Mouse (Mus musculus): ENCODE measurements at regions not wholly inside any gene's neighbourhood (a gene's known extent, or its start where the extent isn't known, plus 50 kb on each side); places are given as distances from the start of the nearest gene placed in this dataset.
"Not testable (repeated sequence)": the region's sequence is repeated elsewhere in the genome, so short reads cannot be mapped to it uniquely, and the experiment has no call there.

- no peak for DNase-seq (ENCODE audit: low spot score)
Observed at GRCm38 (mm10) chr1:114641215-114641614, 1043.3 kb upstream of the Cntnap5a start.

GRCm38 (mm10) chr1:114641854-114642253, 1042.7 kb upstream of the Cntnap5a start:
- H3K9me3 ChIP-seq (ENCODE audit: control insufficient read depth, low read length); H3K9ac ChIP-seq; ATAC-seq (ENCODE audit: low FRiP score); H3K4me3 ChIP-seq (replicated peaks; ENCODE audit: low read length); H3K27ac ChIP-seq; H3K36me3 ChIP-seq (replicated peaks; ENCODE audit: control insufficient read depth, insufficient read depth); H3K27me3 ChIP-seq (ENCODE audit: control insufficient read depth, insufficient read depth, low read length); H3K4me2 ChIP-seq (replicated peaks); DNase-seq (ENCODE audit: low spot score); H3K4me1 ChIP-seq (replicated peaks; ENCODE audit: control insufficient read depth, insufficient read depth, low read length): not testable (repeated sequence)

More at GRCm38 (mm10) chr1:114641215-114641614, 1043.3 kb upstream of the Cntnap5a start:
- H3K36me3 ChIP-seq (replicated peaks; ENCODE audit: control insufficient read depth, insufficient read depth), result no peaks in the 10 kb centered on the region
- H3K27ac ChIP-seq, result no peak overlapping the region
- no peak overlapping the region for H3K9ac ChIP-seq
- WGBS, result 46% methylated on average over 1 of the region's 1 CpGs
- no peak; the same call in 1 of the 2 replicates for ATAC-seq (ENCODE audit: low FRiP score)
- H3K4me3 ChIP-seq (replicated peaks; ENCODE audit: low read length), result no peak overlapping the region
- H3K4me1 ChIP-seq (replicated peaks; ENCODE audit: control insufficient read depth, insufficient read depth, low read length), result no peaks in the 10 kb centered on the region
- H3K27me3 ChIP-seq (ENCODE audit: control insufficient read depth, insufficient read depth, low read length), result no peaks in the 10 kb centered on the region
- no peak overlapping the region for H3K4me2 ChIP-seq (replicated peaks)
- no peaks in the 10 kb centered on the region for H3K9me3 ChIP-seq (ENCODE audit: control insufficient read depth, low read length)

- no peak overlapping the region for H3K9ac ChIP-seq
- no peak overlapping the region for H3K4me3 ChIP-seq (replicated peaks; ENCODE audit: low read length)
- WGBS, result 42% methylated on average over 2 of the region's 2 CpGs
- H3K4me2 ChIP-seq (replicated peaks), result no peak overlapping the region
- H3K27me3 ChIP-seq (ENCODE audit: control insufficient read depth, insufficient read depth, low read length), result no peaks in the 10 kb centered on the region
- H3K9me3 ChIP-seq (ENCODE audit: control insufficient read depth, low read length), result no peaks in the 10 kb centered on the region
- H3K36me3 ChIP-seq (replicated peaks; ENCODE audit: control insufficient read depth, insufficient read depth), result no peaks in the 10 kb centered on the region
- ATAC-seq (ENCODE audit: low FRiP score) (no peak), DNase-seq (ENCODE audit: low spot score) (no peak)
- no peaks in the 10 kb centered on the region for H3K4me1 ChIP-seq (replicated peaks; ENCODE audit: control insufficient read depth, insufficient read depth, low read length)
- H3K27ac ChIP-seq, result no peak overlapping the region
Observed at GRCm38 (mm10) chr1:114673954-114674353, 1010.6 kb upstream of the Cntnap5a start.

GRCm38 (mm10) chr1:114681258-114681657, 1003.3 kb upstream of the Cntnap5a start:
- Histone ChIP-seq H3K27me3 (ENCODE audit: control insufficient read depth, insufficient read depth, low read length) (no peaks in the 10 kb centered on the region), H3K9ac (no peak overlapping the region), H3K4me2 (replicated peaks) (no peak overlapping the region), H3K4me1 (replicated peaks; ENCODE audit: control insufficient read depth, insufficient read depth, low read length) (no peaks in the 10 kb centered on the region), H3K4me3 (replicated peaks; ENCODE audit: low read length) (no peak overlapping the region), H3K27ac (no peak overlapping the region), H3K36me3 (replicated peaks; ENCODE audit: control insufficient read depth, insufficient read depth) (no peaks in the 10 kb centered on the region), H3K9me3 (ENCODE audit: control insufficient read depth, low read length) (no peaks in the 10 kb centered on the region)
- DNase-seq (ENCODE audit: low spot score) (no peak), ATAC-seq (ENCODE audit: low FRiP score) (no peak)
- 89% methylated on average over 1 of the region's 1 CpGs for WGBS

- ATAC-seq (ENCODE audit: low FRiP score) (peak; percentile 69; the same call in 1 of the 2 replicates), DNase-seq (ENCODE audit: low spot score) (peak; percentile 29)
- 76% methylated on average over 4 of the region's 4 CpGs for WGBS
Observed at GRCm38 (mm10) chr1:114721142-114721541, 963.4 kb upstream of the Cntnap5a start.

GRCm38 (mm10) chr1:114729167-114729566, 955.4 kb upstream of the Cntnap5a start:
- Histone ChIP-seq H3K9ac (no peak overlapping the region), H3K36me3 (replicated peaks; ENCODE audit: control insufficient read depth, insufficient read depth) (no peaks in the 10 kb centered on the region), H3K27me3 (ENCODE audit: control insufficient read depth, insufficient read depth, low read length) (no peaks in the 10 kb centered on the region), H3K27ac (no peak overlapping the region), H3K4me2 (replicated peaks) (no peak overlapping the region), H3K9me3 (ENCODE audit: control insufficient read depth, low read length) (no peaks in the 10 kb centered on the region), H3K4me1 (replicated peaks; ENCODE audit: control insufficient read depth, insufficient read depth, low read length) (no peaks in the 10 kb centered on the region), H3K4me3 (replicated peaks; ENCODE audit: low read length) (no peak overlapping the region)
- DNase-seq (ENCODE audit: low spot score) (no peak), ATAC-seq (ENCODE audit: low FRiP score) (no peak)

More at GRCm38 (mm10) chr1:114721142-114721541, 963.4 kb upstream of the Cntnap5a start:
- no peaks in the 10 kb centered on the region for H3K36me3 ChIP-seq (replicated peaks; ENCODE audit: control insufficient read depth, insufficient read depth)
- H3K4me1 ChIP-seq (replicated peaks; ENCODE audit: control insufficient read depth, insufficient read depth, low read length), result no peaks in the 10 kb centered on the region
- no peak overlapping the region for H3K9ac ChIP-seq
- no peak overlapping the region for H3K4me2 ChIP-seq (replicated peaks)
- H3K27me3 ChIP-seq (ENCODE audit: control insufficient read depth, insufficient read depth, low read length), result no peaks in the 10 kb centered on the region
- H3K27ac ChIP-seq, result no peak overlapping the region
- no peak overlapping the region for H3K4me3 ChIP-seq (replicated peaks; ENCODE audit: low read length)
- no peaks in the 10 kb centered on the region for H3K9me3 ChIP-seq (ENCODE audit: control insufficient read depth, low read length)

All from hindbrain, embryonic 14.5 days (tissue).